Mouse (Mus musculus) hindbrain, embryonic 11.5 days (tissue): ENCODE data around the gene Pccb. TPM values are rescaled to one million over a fixed set of nuclear protein-coding genes. Genes with fewer than 3 reads are reported as not detected.

Experiments used
- ATAC-seq: fragments of 200-750 bp; cut with Nextera tagmentation; 2 replicates; pipeline ENCODE4 v1.8.0; 2017; ENCODE audit warnings: mild to moderate bottlenecking, moderate TSS enrichment, moderate library complexity; ENCODE audit not compliant: low FRiP score
- DNase-seq: peaks from one replicate; pipeline ENCODE4 v3.0.0-alpha.2; 2015; ENCODE audit warnings: low spot score
- H3K27ac ChIP-seq: fragments of 300-500 bp; sonication (generic); 2 replicates; pipeline ENCODE4 v1.5.1; 2014; ENCODE audit warnings: mild to moderate bottlenecking, low read depth, low read length
- H3K27me3 ChIP-seq: fragments of 300-500 bp; sonication (generic); 2 replicates; pipeline ENCODE4 v1.6.1; 2014; ENCODE audit warnings: mild to moderate bottlenecking, low read length, moderate library complexity, mixed read lengths; ENCODE audit not compliant: control insufficient read depth, insufficient read depth
- H3K36me3 ChIP-seq: fragments of 300-500 bp; sonication (generic); 2 replicates; pipeline ENCODE4 v1.6.1; 2014; ENCODE audit warnings: mild to moderate bottlenecking, low read length, moderate library complexity, mixed read lengths; ENCODE audit not compliant: control insufficient read depth, insufficient read depth
- H3K4me1 ChIP-seq: fragments of 300-500 bp; sonication (generic); replicated peaks from 2 replicates; pipeline ENCODE4 v1.6.1; 2014; ENCODE audit warnings: low read length, mixed read lengths; ENCODE audit not compliant: control insufficient read depth, insufficient read depth
- H3K4me2 ChIP-seq: fragments of 300-500 bp; sonication (generic); replicated peaks from 2 replicates; pipeline ENCODE4 v1.6.1; 2014; ENCODE audit warnings: mild to moderate bottlenecking, low read depth, low read length
- H3K4me3 ChIP-seq: fragments of 300-500 bp; sonication (generic); 2 replicates; pipeline ENCODE4 v1.5.1; 2014; ENCODE audit warnings: low read depth, low read length
- H3K9ac ChIP-seq: fragments of 300-500 bp; sonication (generic); 2 replicates; pipeline ENCODE4 v1.6.1; 2014; ENCODE audit warnings: low read depth, low read length
- H3K9me3 ChIP-seq: fragments of 300-500 bp; sonication (generic); 2 replicates; pipeline ENCODE4 v1.6.1; 2016; ENCODE audit warnings: low read length; ENCODE audit not compliant: control insufficient read depth
- WGBS: fragments of 180-500 bp; shearing (Covaris S2); extraction: QIAGEN DNeasy Blood & Tissue Kit; methylation state at CpG from one replicate; pipeline ENCODE4 v1.1.7; 2014; 5-methylcytosine and 5-hydroxymethylcytosine counted together
- polyA plus RNA-seq: library from polyadenylated mRNA; unstranded; fragments of >200 nt; fragmentation: Nextera tagmentation; extraction: Ambion mirVana; gene quantifications from 2 replicates; pipeline ENCODE4 v1.2.1, GENCODE M21; 2014

The Pccb gene
- polyA plus RNA-seq, 1 experiment from 2014 or later: 18.0 TPM

DNA sequence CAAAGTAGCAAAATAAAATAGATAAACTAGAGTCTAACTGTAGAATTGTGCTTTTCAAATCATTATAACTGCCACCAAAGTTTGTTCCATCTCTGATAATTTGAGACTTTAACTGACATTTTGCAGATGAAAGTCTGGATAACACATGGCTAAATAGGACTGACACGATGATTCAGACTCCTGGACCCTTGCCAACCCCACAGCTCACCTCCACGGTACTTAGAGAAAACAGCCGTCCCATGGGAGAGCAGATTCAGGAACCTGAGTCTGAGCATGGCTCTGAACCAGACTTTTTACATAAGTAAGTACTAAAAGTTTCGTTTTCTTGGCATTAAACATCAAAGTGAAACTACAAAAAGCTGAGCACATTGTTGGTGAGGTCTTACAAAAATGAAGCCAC, 83.2 kb downstream of the Pccb start:
- Histone ChIP-seq H3K4me3 (no peak overlapping the region), H3K9me3 (no peaks in the 10 kb centered on the region), H3K4me2 (no peak overlapping the region), H3K36me3 (no peaks in the 10 kb centered on the region), H3K4me1 (no peaks in the 10 kb centered on the region), H3K9ac (no peak overlapping the region), H3K27me3 (no peaks in the 10 kb centered on the region), H3K27ac (no peak overlapping the region)
- ATAC-seq (no peak), DNase-seq (no peak)
- WGBS: 86% methylated on average over 4 of the region's 4 CpGs

DNA sequence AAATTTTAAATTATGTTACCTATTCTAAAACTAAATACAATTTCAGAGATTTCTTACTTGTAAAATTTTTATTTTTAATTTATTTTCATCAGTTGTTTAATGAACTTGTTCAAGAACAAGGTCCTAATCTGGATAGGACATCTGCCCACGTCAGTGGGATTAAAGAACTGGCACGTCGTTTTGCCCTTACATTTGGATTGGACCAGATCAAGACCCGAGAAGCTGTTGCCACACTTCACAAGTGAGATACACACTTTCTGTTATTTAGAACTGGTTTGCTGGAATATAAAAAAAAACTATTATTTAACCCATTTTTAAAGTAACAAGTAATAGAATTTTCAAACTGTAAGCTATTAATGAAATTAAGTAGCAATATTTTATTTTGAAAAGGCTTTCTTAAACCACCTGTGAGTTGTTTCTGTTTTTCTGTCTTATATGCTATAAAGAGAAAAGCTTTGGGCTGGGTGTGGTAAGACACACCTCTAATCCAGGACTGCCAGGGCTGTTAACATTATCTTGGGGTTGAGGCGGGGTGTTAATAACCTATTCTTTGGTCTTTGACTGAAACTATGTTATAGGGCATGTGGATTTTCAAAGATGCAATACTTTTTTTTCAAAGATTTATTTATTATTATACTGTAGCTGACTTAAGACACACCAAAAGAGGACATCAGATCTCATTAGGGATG, 89.9 kb downstream of the Pccb start:
- no peak for DNase-seq
- WGBS: 96% methylated on average over 5 of the region's 5 CpGs
- no peak overlapping the region for H3K4me2 ChIP-seq
- ATAC-seq: no peak
- no peaks in the 10 kb centered on the region for H3K27me3 ChIP-seq
- H3K9ac ChIP-seq: no peak overlapping the region
- H3K27ac ChIP-seq: no peak overlapping the region
- H3K36me3 ChIP-seq: no peaks in the 10 kb centered on the region
- H3K4me1 ChIP-seq: no peaks in the 10 kb centered on the region
- H3K9me3 ChIP-seq: no peaks in the 10 kb centered on the region
- no peak overlapping the region for H3K4me3 ChIP-seq

GRCm38 (mm10) chr9:100942042-100942441, 92.7 kb downstream of the Pccb start:
- DNase-seq (no peak), ATAC-seq (no peak)
- H3K4me2 ChIP-seq: no peak overlapping the region
- H3K27ac ChIP-seq: no peak overlapping the region
- no peaks in the 10 kb centered on the region for H3K9me3 ChIP-seq
- no peak overlapping the region for H3K9ac ChIP-seq
- H3K27me3 ChIP-seq: no peaks in the 10 kb centered on the region
- no peaks in the 10 kb centered on the region for H3K36me3 ChIP-seq
- H3K4me3 ChIP-seq: no peak overlapping the region
- WGBS: 49% methylated on average over 2 of the region's 2 CpGs
- no peaks in the 10 kb centered on the region for H3K4me1 ChIP-seq

Other genes starting within 250 kb of the Pccb start
- gene Msl2, start 39.2 kb upstream of the Pccb start, polyA plus RNA-seq: 5.9 and 6.7 TPM in 2 replicates
- 18.0 and 21.4 TPM in 2 replicates for gene Ppp2r3a, start 216.9 kb upstream of the Pccb start, polyA plus RNA-seq